Mouse (Mus musculus) embryonic fibroblast, embryonic 13.5 days (primary cell): ENCODE data around the gene Sbk1.

Experiments
- CTCF ChIP-seq: IDR thresholded peaks from 2 replicates; pipeline ENCODE4 v1.5.1; 2011; ENCODE audit warnings: mild to moderate bottlenecking, control low read depth, low read length, moderate library complexity, borderline replicate concordance; ENCODE audit not compliant: insufficient read depth
- POLR2A ChIP-seq: IDR thresholded peaks from 2 replicates; pipeline ENCODE4 v1.6.1; 2011; ENCODE audit warnings: low read depth, mild to moderate bottlenecking, control low read depth, low read length, moderate library complexity

GRCm38 (mm10) chr7:126260280-126261210, 11.9 kb upstream of the Sbk1 start:
- TF ChIP-seq CTCF (peak; percentile 70), POLR2A (no peak)
